Mouse (Mus musculus) neural tube, embryonic 11.5 days (tissue): ENCODE measurements around the gene Atp5s. TPM values are rescaled to one million over a fixed set of nuclear protein-coding genes. Genes with fewer than 3 reads are reported as not detected.

Source experiments
- ATAC-seq: fragments of 200-750 bp; cut with Nextera tagmentation; 2 replicates; pipeline ENCODE4 v1.8.0; 2017; ENCODE audit warnings: moderate number of reproducible peaks, mild to moderate bottlenecking, moderate TSS enrichment, moderate library complexity; ENCODE audit not compliant: insufficient read depth, low FRiP score, low TSS enrichment
- DNase-seq: peaks from one replicate; pipeline ENCODE4 v3.0.0-alpha.2; 2015; ENCODE audit warnings: low spot score
- H3K27ac ChIP-seq: fragments of 300-500 bp; sonication (generic); 2 replicates; pipeline ENCODE4 v1.5.1; 2014; ENCODE audit warnings: low read depth, mild to moderate bottlenecking, low read length
- H3K27me3 ChIP-seq: fragments of 300-500 bp; sonication (generic); 2 replicates; pipeline ENCODE4 v1.6.1; 2014; ENCODE audit warnings: mild to moderate bottlenecking, low read length, mixed read lengths; ENCODE audit not compliant: control insufficient read depth, insufficient read depth
- H3K36me3 ChIP-seq: fragments of 300-500 bp; sonication (generic); 2 replicates; pipeline ENCODE4 v1.6.1; 2014; ENCODE audit warnings: mild to moderate bottlenecking, low read length, moderate library complexity, mixed read lengths; ENCODE audit not compliant: control insufficient read depth, insufficient read depth
- H3K4me1 ChIP-seq: fragments of 300-500 bp; sonication (generic); 2 replicates; pipeline ENCODE4 v1.6.1; 2014; ENCODE audit warnings: low read length, mixed read lengths; ENCODE audit not compliant: control insufficient read depth, insufficient read depth
- H3K4me2 ChIP-seq: fragments of 300-500 bp; sonication (generic); 2 replicates; pipeline ENCODE4 v1.6.1; 2014; ENCODE audit warnings: low read depth, mild to moderate bottlenecking, moderate library complexity
- H3K4me3 ChIP-seq: fragments of 300-500 bp; sonication (generic); 2 replicates; pipeline ENCODE4 v1.5.1; 2014; ENCODE audit warnings: low read depth, low read length
- H3K9ac ChIP-seq: fragments of 300-500 bp; sonication (generic); 2 replicates; pipeline ENCODE4 v1.6.1; 2014; ENCODE audit warnings: mild to moderate bottlenecking, low read length
- H3K9me3 ChIP-seq: fragments of 300-500 bp; sonication (generic); 2 replicates; pipeline ENCODE4 v1.6.1; 2016; ENCODE audit warnings: low read length; ENCODE audit not compliant: control insufficient read depth
- WGBS: fragments of 180-500 bp; shearing (Covaris S2); extraction: QIAGEN DNeasy Blood & Tissue Kit; methylation state at CpG from one replicate; pipeline ENCODE4 v1.1.7; 2014; 5-methylcytosine and 5-hydroxymethylcytosine counted together
- polyA plus RNA-seq: library from polyadenylated mRNA; unstranded; fragments of >200 nt; fragmentation: Nextera tagmentation; extraction: Ambion mirVana; gene quantifications from 2 replicates; pipeline ENCODE4 v1.2.1, GENCODE M21; 2014

Atp5s gene
- polyA plus RNA-seq, 1 experiment from 2014 or later: 24.0 TPM

DNA sequence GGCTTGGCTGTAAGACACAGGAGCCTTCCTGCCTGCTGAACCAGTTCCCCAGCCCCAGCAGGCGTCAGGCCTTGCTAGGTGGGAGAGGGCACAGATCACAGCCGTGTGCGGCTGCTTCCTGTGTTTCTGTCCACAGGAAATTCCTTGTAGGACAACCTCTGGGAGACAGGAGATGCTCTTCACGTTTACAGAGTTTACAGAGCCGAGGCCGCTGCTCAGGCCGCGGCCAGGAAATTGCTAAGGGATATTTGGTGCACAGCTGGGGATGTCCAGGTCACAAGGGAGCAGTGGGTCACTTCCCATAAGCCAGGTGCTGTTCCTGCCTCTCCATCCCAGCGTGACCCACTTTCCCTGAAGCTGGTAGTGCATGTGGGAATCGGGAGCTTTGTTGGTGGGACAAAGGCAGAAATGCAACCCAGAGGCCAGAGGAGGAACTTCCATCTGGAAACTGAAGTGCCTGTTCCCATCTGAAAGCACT, 27.2 kb downstream of the Atp5s start:
- Histone ChIP-seq H3K4me3 (no peak overlapping the region), H3K36me3 (no peaks in the 10 kb centered on the region), H3K4me1 (no peaks in the 10 kb centered on the region), H3K27ac (peak overlapping the region; percentile 0; the same call in 1 of the 2 replicates), H3K4me2 (no peak overlapping the region), H3K9me3 (no peaks in the 10 kb centered on the region), H3K27me3 (no peaks in the 10 kb centered on the region), H3K9ac (0 out of 2 replicates have a peak overlapping the region, but pooled peaks have one; percentile 5)
- ATAC-seq (no peak), DNase-seq (peak; percentile 42)
- 38% methylated on average over 10 of the region's 10 CpGs for WGBS

DNA sequence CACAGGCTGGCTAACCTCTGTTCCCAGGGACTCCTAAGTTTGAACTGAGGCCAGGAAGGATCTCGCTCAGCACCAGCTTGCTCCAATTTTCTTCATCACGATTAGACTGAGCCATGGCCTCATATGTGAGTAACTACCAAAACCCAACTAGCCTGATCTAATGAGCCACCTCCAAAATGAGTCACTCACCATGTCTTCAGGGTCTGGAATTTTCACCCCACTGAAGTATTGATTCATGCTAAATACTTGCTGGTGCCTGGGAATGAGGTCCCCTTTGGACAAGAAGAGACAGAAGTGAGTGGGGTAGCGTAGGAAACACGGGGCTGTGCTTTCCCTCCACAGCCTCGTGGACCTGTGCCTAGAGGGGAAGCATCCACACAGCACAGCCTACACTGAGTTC, 29.2 kb downstream of the Atp5s start:
- no peaks in the 10 kb centered on the region for H3K4me1 ChIP-seq
- ATAC-seq: no peak
- no peaks in the 10 kb centered on the region for H3K36me3 ChIP-seq
- no peak overlapping the region for H3K4me3 ChIP-seq
- no peak overlapping the region for H3K9ac ChIP-seq
- no peaks in the 10 kb centered on the region for H3K9me3 ChIP-seq
- no peak overlapping the region for H3K27ac ChIP-seq
- DNase-seq: no peak
- WGBS: 82% methylated on average over 5 of the region's 5 CpGs
- no peaks in the 10 kb centered on the region for H3K27me3 ChIP-seq
- H3K4me2 ChIP-seq: no peak overlapping the region

DNA sequence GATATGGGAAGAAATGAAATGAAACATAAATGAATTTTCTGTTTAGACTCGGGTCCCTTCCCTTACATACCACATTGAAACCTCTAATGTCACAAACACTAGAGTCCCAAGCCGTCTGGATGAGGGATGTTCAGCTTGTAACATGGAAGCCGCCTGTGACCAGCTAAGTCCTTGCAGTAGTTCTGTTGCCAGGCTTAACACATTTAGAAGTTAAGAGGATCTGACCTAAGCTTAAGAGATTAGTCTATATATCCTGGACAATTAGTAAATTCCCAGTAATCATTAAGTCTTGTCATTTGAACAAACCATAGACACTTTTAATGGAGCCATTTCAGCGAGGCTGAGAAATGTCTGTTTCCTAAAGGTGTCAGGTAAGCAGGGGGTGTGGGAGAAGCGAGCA, 31.3 kb downstream of the Atp5s start:
- no peak overlapping the region for H3K27ac ChIP-seq
- H3K4me1 ChIP-seq: no peaks in the 10 kb centered on the region
- ATAC-seq (no peak), DNase-seq (no peak)
- H3K9ac ChIP-seq: no peak overlapping the region
- H3K36me3 ChIP-seq: no peaks in the 10 kb centered on the region
- H3K4me3 ChIP-seq: no peak overlapping the region
- H3K27me3 ChIP-seq: no peaks in the 10 kb centered on the region
- no peaks in the 10 kb centered on the region for H3K9me3 ChIP-seq
- no peak overlapping the region for H3K4me2 ChIP-seq
- WGBS: 68% methylated on average over 5 of the region's 5 CpGs

DNA sequence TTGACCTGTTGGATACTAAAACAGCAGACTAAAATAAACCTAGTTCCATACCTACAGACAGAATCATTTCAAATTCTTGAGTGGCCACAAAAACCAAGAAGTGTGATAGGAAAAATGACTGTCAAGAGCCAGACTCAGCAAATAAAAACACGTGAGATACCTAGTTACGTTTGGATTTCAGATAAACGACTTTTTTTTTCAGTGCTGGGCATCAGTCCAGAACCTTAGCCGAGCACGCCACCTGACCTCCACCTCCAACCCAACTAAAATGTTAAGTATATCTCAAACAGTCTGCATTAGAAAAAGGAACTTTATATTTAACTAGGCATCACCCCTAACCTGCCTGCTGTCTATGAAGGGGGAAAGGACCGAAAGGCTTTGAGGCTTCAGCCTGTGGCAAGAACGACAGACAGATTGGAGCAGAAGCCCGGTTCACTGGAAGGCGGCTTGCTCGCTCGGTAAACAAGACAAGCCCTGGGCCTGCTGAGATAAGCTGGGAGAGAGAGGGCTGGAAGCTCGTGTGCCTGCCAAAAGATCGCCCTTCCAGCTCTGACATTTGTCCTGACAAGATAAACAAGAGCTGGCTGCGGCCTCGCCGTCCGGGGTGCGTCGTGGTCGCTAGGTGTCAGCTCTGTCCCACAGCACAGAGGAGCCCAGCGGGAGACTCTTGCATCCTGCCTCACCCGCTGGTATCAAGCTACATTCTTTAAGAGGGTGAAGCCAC, 32.8 kb downstream of the Atp5s start:
- ATAC-seq: peak; percentile 90

DNA sequence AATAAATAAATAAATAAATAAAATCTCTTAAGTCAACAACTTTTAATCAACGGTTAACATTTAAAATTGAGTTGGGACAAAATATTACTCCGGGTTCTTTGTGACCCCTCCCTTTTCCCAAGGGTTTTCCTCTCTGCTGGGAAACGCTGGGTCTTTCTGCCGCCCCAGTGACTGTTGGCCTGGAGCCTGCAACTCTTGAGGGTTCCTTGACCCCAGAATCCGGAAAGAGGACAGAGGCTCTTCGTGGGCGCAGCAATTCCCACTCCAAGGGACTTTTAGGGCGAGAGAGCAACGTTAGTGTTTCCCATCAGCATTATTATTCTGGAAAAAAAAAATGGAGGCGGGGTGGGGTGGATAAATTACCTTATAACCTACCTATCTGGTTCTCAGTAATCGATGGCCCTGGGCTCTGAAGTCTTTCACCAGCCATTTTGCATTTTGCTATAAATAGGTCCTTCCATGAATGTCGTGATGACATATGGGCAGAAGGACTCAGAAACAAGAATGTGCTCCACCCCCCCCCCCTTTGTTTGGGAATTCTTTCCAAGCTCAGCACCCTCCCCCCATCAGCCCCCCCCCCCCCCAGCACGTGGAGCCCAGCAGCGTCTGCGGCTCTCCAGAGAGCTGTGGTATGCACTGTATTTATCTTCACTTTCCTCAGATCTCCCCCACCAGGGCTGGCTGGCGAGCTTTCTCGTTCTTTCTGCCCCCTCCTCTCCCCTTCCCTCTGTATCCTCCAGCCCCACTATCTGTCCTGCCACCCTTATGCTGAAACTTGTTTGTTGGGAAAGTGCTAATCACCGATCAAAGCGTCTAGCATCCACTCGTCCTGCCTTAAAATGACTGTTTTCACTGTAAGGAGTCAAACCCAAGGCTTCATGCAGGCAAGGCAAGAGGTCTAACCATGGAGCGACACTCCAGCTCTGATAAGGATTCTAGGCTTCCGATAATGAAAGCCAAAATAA, 33.8 kb downstream of the Atp5s start:
- Histone ChIP-seq H3K36me3 (no peaks in the 10 kb centered on the region), H3K4me3 (no peak overlapping the region), H3K27me3 (no peaks in the 10 kb centered on the region), H3K9me3 (no peaks in the 10 kb centered on the region), H3K27ac (no peak overlapping the region), H3K9ac (peak overlapping the region; percentile 23; the same call in 1 of the 2 replicates), H3K4me1 (no peaks in the 10 kb centered on the region), H3K4me2 (peak overlapping the region; percentile 39)
- 9% methylated on average over 22 of the region's 22 CpGs for WGBS
- DNase-seq: peak; percentile 43
- ATAC-seq: peak; percentile 32; the same call in 1 of the 2 replicates

More for the DNA sequence above, 32.8 kb downstream of the Atp5s start:
- Histone ChIP-seq H3K27me3 (no peaks in the 10 kb centered on the region), H3K4me2 (peak overlapping the region; percentile 39; the same call in 1 of the 2 replicates), H3K4me1 (no peaks in the 10 kb centered on the region), H3K27ac (no peak overlapping the region), H3K9ac (no peak overlapping the region), H3K4me3 (no peak overlapping the region), H3K36me3 (no peaks in the 10 kb centered on the region), H3K9me3 (no peaks in the 10 kb centered on the region)
- 19% methylated on average over 22 of the region's 22 CpGs for WGBS
- peak; percentile 81 for DNase-seq

DNA sequence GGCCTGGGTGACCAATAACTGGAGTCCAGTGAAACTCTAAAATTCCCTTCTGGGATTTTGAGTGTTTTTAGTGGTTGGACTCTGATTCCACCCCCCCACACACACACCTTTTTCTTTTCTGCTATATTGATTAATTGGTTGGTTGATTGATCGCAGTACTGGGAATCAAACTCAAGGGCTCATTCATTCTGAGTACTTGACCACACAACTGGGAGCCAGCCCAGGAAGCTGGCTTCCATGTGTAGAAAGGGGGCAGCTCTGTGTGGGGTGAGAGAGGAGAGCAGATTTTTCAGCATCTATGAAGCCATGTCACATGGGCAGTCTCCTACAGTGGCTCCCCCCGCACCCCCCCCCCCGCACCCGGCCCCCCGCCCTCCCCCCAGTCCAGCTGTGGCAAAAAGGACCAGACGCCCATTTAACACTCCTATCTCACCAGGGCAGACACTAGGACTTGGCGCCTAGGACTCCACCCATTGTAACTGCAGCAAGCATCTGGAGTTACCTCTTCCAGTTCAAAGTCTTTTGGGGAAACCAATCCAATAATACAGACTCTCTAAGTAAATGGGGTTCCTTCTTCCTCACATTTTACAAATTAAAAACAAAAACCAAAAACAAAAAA, 34.6 kb downstream of the Atp5s start:
- no peak for DNase-seq
- 42% methylated on average over 7 of the region's 7 CpGs for WGBS
- ATAC-seq: no peak
- H3K27ac ChIP-seq: no peak overlapping the region
- no peaks in the 10 kb centered on the region for H3K27me3 ChIP-seq
- no peaks in the 10 kb centered on the region for H3K4me1 ChIP-seq
- no peak overlapping the region for H3K4me3 ChIP-seq
- H3K4me2 ChIP-seq: no peak overlapping the region
- H3K9me3 ChIP-seq: no peaks in the 10 kb centered on the region
- no peaks in the 10 kb centered on the region for H3K36me3 ChIP-seq
- no peak overlapping the region; the same call in 1 of the 2 replicates for H3K9ac ChIP-seq

DNA sequence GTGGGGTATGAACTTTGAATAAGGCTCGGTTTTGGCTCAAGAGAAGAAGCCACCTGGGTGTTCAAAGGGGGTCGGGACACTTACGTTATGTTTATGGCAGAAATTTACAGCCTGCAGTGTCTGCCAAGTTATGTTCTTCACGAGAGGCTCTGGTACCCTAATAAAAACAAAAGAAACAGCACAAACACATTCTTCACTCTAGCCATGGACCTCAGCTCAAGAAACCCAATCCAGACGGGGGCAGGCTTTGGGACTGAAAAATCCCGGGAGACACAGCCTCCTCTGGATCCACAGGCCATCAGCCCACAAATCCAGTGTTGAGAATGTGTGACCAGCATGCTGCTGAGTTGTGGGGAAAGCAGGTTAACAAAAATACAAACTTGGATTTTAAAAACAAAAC, 35.3 kb downstream of the Atp5s start:
- 60% methylated on average over 6 of the region's 6 CpGs for WGBS
- ATAC-seq: no peak
- Histone ChIP-seq H3K4me3 (no peak overlapping the region), H3K27ac (no peak overlapping the region), H3K27me3 (no peaks in the 10 kb centered on the region), H3K9me3 (no peaks in the 10 kb centered on the region), H3K36me3 (no peaks in the 10 kb centered on the region), H3K4me2 (no peak overlapping the region), H3K9ac (no peak overlapping the region), H3K4me1 (no peaks in the 10 kb centered on the region)
- no peak for DNase-seq

DNA sequence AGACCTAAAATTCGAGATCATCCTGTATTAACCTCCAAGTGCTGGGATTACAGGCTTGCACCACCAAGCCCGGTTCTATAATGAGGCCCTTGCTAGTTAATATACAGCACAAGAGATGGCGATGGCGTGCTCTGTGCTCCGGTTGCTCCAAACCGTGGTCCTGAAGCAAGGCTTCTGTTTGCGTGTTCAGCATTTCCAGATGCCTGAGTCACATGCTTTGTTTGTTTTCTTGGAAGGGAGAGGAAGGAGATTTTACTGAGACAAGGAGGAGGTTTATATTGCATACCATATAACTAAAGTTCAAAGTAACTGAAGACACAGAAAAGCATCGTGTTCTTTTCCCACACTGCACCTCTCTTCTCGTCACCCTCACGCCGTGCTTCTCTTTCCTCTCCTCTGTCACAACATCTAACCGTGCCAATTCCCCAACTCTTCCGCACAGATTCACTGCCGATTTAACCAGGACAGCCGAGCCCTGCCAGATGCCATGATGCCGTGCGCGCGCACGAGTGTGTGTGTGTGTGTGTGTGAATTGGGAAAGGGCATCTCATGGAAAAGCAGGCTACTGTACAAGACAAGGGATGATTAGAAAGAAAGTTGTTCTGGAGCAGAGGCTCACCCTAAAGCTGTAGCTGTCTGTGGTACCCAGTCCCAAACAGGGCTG, 36.1 kb downstream of the Atp5s start:
- ATAC-seq (no peak), DNase-seq (no peak)
- Histone ChIP-seq H3K36me3 (no peaks in the 10 kb centered on the region), H3K4me2 (no peak overlapping the region), H3K4me1 (peaks cover under 1% of the 10 kb centered on the region; the same call in 1 of the 2 replicates), H3K9ac (no peak overlapping the region), H3K27me3 (no peaks in the 10 kb centered on the region), H3K9me3 (no peaks in the 10 kb centered on the region), H3K4me3 (no peak overlapping the region), H3K27ac (no peak overlapping the region)
- WGBS: 87% methylated on average over 20 of the region's 20 CpGs
